Mouse (Mus musculus) right cerebral cortex, postnatal 36 days (tissue): Measurements from ENCODE around the gene Slc9a1.

Source experiments
- DNase-seq, 2 experiments: peaks; one replicate each; pipeline ENCODE4 v3.0.0; 2022; ENCODE audit warnings: low spot score in 2 of 2, mixed read lengths in 1 of 2

Gene Slc9a1

DNA sequence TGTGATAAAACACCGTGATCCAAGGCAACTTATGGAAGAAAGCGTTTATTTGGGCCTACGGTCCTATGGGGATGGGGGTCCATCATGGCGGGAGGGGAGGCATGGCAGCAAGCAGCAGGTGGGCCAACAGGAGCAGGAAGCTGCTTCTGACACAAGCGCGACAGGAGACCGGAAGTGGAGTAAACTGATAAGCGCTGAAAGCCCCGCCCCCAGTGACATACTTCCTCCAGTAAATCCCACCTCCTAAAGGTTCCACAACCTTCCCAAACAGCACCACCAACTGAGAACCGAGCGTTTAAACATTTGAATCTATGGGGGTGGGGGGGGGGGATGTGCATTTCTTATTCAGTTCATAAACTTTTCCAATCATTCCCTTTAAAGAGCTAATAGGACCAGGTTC, 66.4 kb downstream of the Slc9a1 start:
- no peak for DNase-seq

DNA sequence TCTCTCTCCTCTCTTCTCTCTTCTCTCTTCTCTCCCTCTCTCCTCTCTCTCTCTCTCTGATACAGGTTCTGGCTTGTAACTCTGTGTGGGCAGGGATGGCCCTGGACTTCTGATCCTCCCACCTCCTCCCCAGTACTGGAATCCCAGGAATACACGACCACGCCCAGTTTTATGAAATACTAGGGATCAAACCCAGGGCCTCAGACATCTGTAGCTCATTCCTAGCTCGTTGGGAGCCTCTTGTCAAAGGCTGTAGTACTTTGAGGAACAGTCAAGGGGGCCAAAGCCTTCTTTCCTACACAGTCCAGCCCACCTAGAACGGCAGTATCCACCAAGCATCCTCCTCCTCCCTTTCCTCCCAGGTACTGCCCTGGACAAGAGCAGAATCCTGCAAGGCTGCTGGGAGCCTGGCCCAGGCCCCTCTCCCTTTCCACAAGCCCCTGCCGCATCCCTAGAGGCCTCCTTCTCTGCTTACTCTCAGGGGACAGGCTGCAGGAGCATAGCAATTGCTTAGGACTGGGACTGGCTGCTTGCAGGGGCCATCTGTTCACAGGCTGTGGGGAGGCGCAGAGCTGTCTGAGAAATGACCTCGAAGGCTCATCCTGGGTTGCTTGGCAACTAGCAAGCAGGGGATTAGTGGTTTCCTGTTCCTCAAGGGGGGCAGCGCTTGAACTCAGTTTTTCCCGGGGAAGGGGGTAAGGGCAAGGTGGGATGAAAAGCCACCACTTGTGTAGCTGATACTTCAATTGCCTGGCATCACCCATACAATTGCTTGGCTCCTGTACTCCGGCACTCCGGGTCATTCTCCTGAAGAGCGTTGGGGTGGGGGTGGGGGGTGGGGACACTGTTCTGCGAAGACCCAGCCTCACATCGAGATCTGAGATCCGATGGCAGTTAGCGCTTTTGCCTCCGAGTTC, 70.2 kb downstream of the Slc9a1 start:
- no peak for DNase-seq

DNA sequence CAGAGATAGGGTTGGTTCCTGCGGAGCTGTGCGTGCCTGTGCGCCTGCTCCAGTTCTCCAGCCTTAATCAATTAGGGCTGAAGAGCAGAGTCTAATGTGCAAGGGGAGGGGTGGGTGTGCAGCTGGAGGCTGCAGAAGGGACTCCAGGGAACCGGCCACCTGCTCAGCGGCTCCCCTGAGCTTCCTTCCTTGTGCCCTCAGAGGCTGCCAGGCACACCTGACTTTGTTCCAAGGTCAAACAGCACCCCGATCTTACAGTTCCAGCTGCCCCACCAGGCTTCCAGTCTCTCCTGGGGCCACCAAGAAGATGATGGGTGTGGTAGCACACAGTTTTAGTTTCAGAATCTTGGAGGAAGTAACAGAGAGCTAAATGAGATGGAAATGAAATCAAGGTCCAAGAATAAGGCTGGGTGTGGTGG, 70.9 kb downstream of the Slc9a1 start:
- DNase-seq, result no peak

DNA sequence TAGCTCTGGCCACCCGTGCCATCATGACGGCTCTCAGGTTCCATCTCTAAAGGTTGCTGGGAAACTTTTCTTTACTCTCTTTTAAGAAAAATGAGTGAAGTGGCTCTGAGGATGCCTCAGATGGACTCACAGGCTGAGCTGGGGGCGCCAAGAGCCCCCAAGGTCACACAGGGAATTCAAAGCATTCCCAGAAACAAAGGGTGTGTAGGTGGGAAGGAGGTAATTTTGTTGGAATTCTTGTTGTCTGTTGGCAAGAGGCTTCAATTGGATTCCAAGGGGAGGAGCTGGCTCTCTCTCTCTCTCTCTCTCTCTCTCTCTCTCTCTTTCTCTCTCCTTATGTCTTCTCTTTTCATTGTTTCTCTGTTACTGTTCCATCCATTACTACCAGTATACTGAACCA, 72.7 kb downstream of the Slc9a1 start:
- DNase-seq, result no peak

DNA sequence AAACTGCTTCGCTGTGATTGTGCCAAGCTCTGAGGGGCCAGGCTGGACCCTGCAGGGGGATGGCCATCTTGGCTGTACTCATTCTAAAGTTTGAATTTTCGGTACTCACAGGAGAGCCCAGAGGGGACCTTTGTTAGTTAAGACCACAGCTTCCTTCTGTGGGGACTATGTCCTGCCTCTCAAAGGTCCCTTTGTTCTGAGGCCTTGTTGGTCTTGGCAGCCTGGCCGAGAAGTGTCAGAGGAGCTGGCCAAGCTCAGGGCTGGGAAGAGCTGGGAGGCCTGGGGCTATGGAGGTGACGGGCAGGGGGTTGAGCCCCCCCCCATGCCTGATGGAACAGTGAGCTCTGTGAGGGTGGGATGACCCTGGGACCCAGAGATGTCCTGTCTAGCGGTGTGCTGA, 73.6 kb downstream of the Slc9a1 start:
- DNase-seq, result no peak

GRCm38 (mm10) chr4:133445727-133446126, 76.2 kb downstream of the Slc9a1 start:
- DNase-seq, result no peak

DNA sequence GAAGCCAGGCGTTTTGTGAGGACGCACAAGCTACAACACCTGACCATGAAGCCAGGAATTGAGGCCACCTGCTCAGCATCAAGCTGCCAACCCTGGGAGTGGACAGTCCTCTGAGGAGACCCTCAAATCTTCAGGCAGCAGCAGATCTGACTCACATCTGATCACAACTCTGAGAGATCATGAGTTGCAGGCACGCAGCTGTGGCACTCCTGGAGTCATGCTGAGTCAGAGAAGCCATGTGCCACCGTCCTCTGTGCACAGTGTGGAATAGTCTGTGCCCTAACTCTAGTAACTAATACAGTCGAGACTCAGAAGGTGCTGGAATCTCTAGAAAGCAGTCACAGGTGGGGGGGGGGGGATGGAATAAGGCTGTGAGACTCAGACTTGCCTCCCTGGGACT, 77.9 kb downstream of the Slc9a1 start:
- DNase-seq, result no peak

DNA sequence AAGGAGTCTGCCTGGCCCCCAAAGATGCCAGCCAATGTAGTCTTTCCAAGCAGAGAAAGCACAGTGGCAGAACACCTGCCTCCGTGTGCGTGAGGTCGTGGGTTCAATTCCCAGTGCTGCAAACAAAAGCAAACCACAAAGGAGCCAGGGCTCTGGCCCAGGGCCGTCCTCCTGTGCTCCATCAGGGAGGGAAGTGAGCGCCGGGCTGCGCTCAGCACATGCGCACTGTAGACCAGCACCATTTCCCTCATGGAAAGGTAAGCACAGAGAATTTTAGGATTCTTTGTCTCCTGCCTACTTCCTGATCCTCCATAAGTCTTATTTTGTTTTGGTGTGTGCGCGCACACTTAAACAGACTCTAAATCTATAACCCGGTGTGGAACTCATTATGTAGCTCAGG, 78.5 kb downstream of the Slc9a1 start:
- no peak for DNase-seq

DNA sequence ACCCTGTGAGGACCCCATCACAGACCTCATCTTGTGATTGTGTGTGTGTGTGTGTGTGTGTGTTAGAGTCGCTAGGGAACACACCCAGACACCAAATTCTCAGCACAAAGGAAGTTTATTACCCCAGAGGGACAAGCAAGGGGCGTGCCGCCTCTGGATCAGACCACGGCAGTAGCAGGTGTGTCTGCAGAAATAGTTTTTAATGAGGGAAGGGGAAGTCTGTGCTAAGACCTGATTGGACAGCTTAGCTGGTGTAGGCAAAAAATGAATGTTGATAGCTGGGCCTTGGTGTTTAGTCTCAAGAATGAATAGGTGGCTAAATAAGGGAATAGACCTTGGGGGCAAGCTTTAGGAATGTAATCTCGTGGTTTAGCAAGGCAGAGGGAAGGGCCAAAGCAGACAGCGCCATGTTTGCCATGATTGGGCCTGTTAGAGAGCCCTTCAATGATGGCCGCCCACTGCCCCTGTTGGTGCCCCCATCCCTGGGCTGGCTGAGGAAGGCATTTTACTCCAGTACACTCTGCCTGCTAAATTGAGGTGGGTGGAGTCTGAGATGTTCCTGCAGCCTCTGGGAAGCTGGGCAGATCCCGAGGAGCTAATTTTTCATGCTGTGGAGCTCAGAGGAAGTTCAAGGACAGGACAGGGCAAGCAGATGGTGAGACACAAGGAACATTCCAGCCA, 79.3 kb downstream of the Slc9a1 start:
- DNase-seq, result no peak

- DNase-seq, result no peak
Measured at GRCm38 (mm10) chr4:133449726-133450125, 80.2 kb downstream of the Slc9a1 start.

DNA sequence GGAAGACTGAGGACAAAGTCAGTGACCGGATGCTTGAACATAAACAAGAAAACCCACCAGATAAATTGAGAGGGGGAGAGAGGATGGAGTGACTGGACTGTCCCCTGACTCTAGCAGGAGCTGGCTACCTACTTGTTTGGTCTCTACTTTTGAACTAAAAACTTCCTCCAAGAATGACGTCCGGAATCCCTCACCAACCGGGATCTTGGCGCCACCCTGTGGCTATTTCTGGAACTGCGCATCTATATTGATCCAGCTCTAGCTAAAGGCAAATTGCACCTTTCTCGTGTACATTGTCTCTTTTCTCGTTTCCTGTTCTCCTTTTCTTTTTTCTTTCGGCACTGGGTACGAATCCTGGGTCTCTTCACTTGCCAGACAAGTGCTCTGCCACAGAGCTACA, 82.0 kb downstream of the Slc9a1 start:
- DNase-seq, result peak; percentile 22 to 32

DNA sequence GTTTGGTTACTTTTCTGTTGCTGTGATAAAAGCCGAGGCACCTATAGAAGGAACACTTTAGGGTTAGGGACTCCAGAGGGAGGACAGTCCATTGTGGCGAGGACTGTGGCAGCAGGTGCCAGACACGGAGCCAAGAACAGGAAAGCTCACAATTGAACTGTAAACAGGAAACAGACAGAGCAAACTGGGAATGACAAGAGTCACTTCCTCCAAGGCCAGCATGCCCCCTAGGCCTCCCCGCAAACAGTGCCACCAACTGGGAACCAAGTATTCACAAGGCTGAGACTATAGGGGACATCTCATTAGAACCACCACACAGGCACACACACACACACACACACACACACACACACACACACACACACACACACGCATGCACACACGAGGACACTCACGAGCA, 82.9 kb downstream of the Slc9a1 start:
- DNase-seq, result no peak

GRCm38 (mm10) chr4:133458044-133458443, 88.5 kb downstream of the Slc9a1 start:
- no peak for DNase-seq

- no peak for DNase-seq
Measured at GRCm38 (mm10) chr4:133460006-133460405, 90.5 kb downstream of the Slc9a1 start.

- no peak for DNase-seq
Measured at GRCm38 (mm10) chr4:133460796-133461325, 91.4 kb downstream of the Slc9a1 start.

DNA sequence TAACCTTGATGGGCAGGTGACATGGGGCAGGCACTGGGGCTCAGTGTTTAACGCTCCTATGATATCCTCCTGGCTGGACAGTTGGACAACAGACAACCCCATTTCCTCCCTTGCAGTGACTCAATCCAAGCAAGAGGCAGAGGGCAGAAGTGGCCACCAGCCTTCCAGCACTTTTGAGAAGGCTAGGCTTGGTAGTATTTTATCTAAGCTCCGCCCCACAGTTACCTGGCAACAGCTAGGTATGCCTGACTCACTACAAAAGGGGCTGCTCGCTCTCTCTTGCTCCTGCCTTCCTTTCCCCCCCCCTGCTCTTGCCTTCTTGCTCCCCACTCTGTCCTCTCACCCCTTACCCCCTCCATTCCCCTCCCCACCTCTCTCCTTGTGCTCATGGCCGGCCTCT, 91.9 kb downstream of the Slc9a1 start:
- DNase-seq, result no peak

DNA sequence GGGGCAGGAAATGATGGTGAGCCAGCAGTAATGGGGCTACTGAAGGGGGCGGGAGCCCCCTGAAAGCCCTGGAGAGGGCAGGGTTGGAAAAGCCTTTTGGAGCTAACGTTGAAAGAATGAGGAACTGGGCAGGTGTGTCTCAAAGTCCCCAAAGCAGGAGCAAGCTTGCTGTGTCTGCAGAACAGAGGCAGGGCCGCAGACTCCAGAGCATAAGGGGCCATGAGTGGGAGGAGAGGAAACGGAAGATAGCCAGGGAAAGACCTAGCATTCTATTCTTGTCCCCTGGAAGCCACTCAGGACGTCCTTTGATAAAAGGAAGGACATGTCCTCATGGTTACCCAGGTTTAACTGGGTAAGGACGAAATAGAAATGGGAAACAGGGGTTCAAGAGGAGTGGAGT, 93.7 kb downstream of the Slc9a1 start:
- no peak for DNase-seq

DNA sequence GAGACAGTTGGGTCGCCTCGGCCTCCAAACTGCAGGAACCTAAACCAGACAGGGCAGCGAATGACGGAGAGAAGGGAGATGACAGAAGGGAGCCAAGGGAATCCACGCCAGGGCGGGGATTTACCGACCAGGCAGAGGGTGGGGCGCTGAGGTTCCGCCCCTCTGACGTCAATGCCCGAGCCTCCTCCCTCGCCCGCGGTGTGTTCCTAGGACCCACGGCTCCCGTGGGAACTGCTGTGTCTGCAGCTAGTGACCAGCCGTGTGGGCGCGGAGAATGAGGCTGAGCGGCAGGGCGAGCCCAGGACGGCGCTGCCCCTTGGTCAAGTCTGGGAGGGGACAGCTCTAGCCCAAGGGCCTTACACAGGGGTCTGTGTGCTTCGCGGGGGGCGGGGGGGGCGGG, 98.6 kb downstream of the Slc9a1 start:
- peak; percentile 67 to 69 for DNase-seq

GRCm38 (mm10) chr4:133469122-133469521, 99.6 kb downstream of the Slc9a1 start:
- no peak for DNase-seq

DNA sequence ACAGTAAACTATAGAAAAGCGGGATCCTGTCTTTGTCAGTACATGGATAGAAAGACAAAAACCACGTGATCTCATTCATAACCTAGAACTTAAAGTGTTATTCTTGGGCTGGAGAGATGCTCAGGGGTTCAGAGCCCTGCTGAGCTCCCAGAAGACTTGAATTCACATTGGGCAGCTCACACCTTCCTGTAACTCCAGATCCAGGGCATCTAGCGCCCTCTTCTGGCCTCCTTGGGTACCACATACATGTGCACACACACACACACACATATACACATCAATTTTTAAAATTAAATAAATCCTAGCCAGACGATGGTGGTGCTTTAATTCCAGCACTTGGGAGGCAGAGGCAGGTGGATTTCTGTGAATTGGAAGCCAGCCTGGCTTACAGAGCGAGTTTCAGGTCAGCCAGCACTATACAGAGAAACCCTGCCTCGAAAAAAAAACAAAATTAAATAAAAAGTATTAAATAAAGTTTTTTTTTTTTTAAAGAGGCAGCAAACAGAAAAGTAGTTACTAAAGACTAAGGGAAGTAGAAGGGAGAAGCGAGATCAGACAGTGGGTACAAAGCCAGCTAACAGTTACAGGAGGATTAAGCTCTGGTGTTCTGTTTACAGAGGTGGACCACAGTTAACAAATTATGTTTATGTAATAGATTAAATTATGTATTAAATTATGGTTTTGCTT, 101.8 kb downstream of the Slc9a1 start:
- no peak for DNase-seq
